Mouse (Mus musculus) liver, embryonic 12.5 days (tissue): ENCODE results near the gene Mpdu1. TPM values are rescaled to one million over a fixed set of nuclear protein-coding genes. Genes with fewer than 3 reads are reported as not detected.
A peak's percentile ranks its signal among the peaks of the same experiment; 100 is the strongest.

Experiments
- ATAC-seq: fragments of 200-750 bp; cut with Nextera tagmentation; 2 replicates; pipeline ENCODE4 v1.8.0; 2017; ENCODE audit warnings: moderate number of reproducible peaks, mild to moderate bottlenecking, moderate library complexity
- H3K27ac ChIP-seq: fragments of 300-500 bp; sonication (generic); 2 replicates; pipeline ENCODE4 v1.5.1; 2016; ENCODE audit warnings: mild to moderate bottlenecking
- H3K27me3 ChIP-seq: fragments of 300-500 bp; sonication (generic); replicated peaks from 2 replicates; pipeline ENCODE4 v1.6.1; 2016; ENCODE audit warnings: mild to moderate bottlenecking, moderate library complexity
- H3K36me3 ChIP-seq: fragments of 300-500 bp; sonication (generic); 2 replicates; pipeline ENCODE4 v1.6.1; 2016; ENCODE audit warnings: mild to moderate bottlenecking, moderate library complexity
- H3K4me1 ChIP-seq: fragments of 300-500 bp; sonication (generic); 2 replicates; pipeline ENCODE4 v1.6.1; 2016
- H3K4me2 ChIP-seq: fragments of 300-500 bp; sonication (generic); 2 replicates; pipeline ENCODE4 v1.6.1; 2016; ENCODE audit warnings: mild to moderate bottlenecking, moderate library complexity
- H3K4me3 ChIP-seq: fragments of 300-500 bp; sonication (generic); 2 replicates; pipeline ENCODE4 v1.5.1; 2016; ENCODE audit warnings: mild to moderate bottlenecking, moderate library complexity
- H3K9ac ChIP-seq: fragments of 300-500 bp; sonication (generic); 2 replicates; pipeline ENCODE4 v1.6.1; 2016; ENCODE audit warnings: mild to moderate bottlenecking, moderate library complexity
- H3K9me3 ChIP-seq: fragments of 300-500 bp; sonication (generic); replicated peaks from 2 replicates; pipeline ENCODE4 v1.6.1; 2016; ENCODE audit warnings: mild to moderate bottlenecking, moderate library complexity
- WGBS: fragments of 180-500 bp; shearing (Covaris S2); methylation state at CpG from one replicate; pipeline ENCODE4 v1.1.7; 2016; ENCODE audit not compliant: insufficient replicate concordance; 5-methylcytosine and 5-hydroxymethylcytosine counted together
- microRNA counts: library from miRNA; unstranded; fragments of <30 nt; microRNA quantifications from one replicate; lab custom pipeline; 2017
- microRNA-seq: library from miRNA; unstranded; fragments of <30 nt; microRNA quantifications from one replicate; pipeline ENCODE4, GENCODE M21; 2017
- polyA plus RNA-seq: library from polyadenylated mRNA; unstranded; fragments of >200 nt; fragmentation: Nextera tagmentation; extraction: Ambion mirVana; gene quantifications from 2 replicates; pipeline ENCODE4 v1.2.1, GENCODE M21; 2016

The Mpdu1 gene
- polyA plus RNA-seq, 1 experiment from 2014 or later = 39.4 TPM

- peak overlapping the region; percentile 34; the same call in 1 of the 2 replicates for H3K9ac ChIP-seq
Measured at GRCm38 (mm10) chr11:69609416-69609815, 53.0 kb downstream of the Mpdu1 start.

GRCm38 (mm10) chr11:69608525-69608924, 53.9 kb downstream of the Mpdu1 start:
- H3K4me1 ChIP-seq = peaks cover 82% of the 10 kb centered on the region
- H3K9me3 ChIP-seq = no peaks in the 10 kb centered on the region
- ATAC-seq = peak; percentile 57
- no peak overlapping the region for H3K4me3 ChIP-seq
- peak overlapping the region; percentile 34 for H3K9ac ChIP-seq
- peak overlapping the region; percentile 84 for H3K27ac ChIP-seq
- H3K27me3 ChIP-seq = no peaks in the 10 kb centered on the region
- H3K4me2 ChIP-seq = peak overlapping the region; percentile 42
- 46% methylated on average over 3 of the region's 3 CpGs for WGBS
- H3K36me3 ChIP-seq = peaks cover 1% of the 10 kb centered on the region; the same call in 1 of the 2 replicates

More at GRCm38 (mm10) chr11:69609416-69609815, 53.0 kb downstream of the Mpdu1 start:
- Histone ChIP-seq H3K4me2 (peak overlapping the region; percentile 42), H3K27ac (peak overlapping the region; percentile 84), H3K36me3 (no peaks in the 10 kb centered on the region), H3K4me3 (0 out of 2 replicates have a peak overlapping the region, but pooled peaks have one; percentile 2), H3K4me1 (peaks cover 80% of the 10 kb centered on the region), H3K9me3 (no peaks in the 10 kb centered on the region), H3K27me3 (no peaks in the 10 kb centered on the region)
- ATAC-seq = peak; percentile 38; the same call in 1 of the 2 replicates
- WGBS = 18% methylated on average over 7 of the region's 7 CpGs

- peaks cover 18% of the 10 kb centered on the region for H3K36me3 ChIP-seq
- WGBS = 70% methylated on average over 2 of the region's 2 CpGs
- no peak overlapping the region for H3K9ac ChIP-seq
- peaks cover 85% of the 10 kb centered on the region for H3K4me1 ChIP-seq
- no peaks in the 10 kb centered on the region for H3K9me3 ChIP-seq
- peak overlapping the region; percentile 100 for H3K4me2 ChIP-seq
- no peaks in the 10 kb centered on the region for H3K27me3 ChIP-seq
- H3K27ac ChIP-seq = peak overlapping the region; percentile 84
- no peak for ATAC-seq
- no peak overlapping the region for H3K4me3 ChIP-seq
Measured at GRCm38 (mm10) chr11:69606832-69607231, 55.6 kb downstream of the Mpdu1 start.

MicroRNA genes within 50 kb of the gene (microRNA counts, 519-probe panel; counts per million panel counts)
- microRNA mmu-miR-1934 (lab: Ali Mortazavi, UCI) = 582 counts per million, percentile 70 among the panel's probes with 10 or more counts
- microRNA mmu-miR-467f (lab: Ali Mortazavi, UCI) = 582 counts per million, percentile 70 among the panel's probes with 10 or more counts

Small RNA genes within 50 kb of the gene (microRNA-seq; reads per million reads assigned to microRNA genes)
- gene Mir1934 (14.8 reads per million, percentile 27 among the genes with 10 or more reads in this experiment), gene Mir467f (not detected)

Other genes starting within 250 kb of the Mpdu1 start
- 7.1 and 7.5 TPM in 2 replicates for gene Kdm6b, start 249.0 kb downstream of the Mpdu1 start, polyA plus RNA-seq
- gene Dnah2, start 113.5 kb downstream of the Mpdu1 start, polyA plus RNA-seq = 0.06 and 0.17 TPM in 2 replicates
- gene Efnb3, start 102.4 kb downstream of the Mpdu1 start, polyA plus RNA-seq = 1.7 and 2.3 TPM in 2 replicates
- gene Wrap53, start 82.4 kb downstream of the Mpdu1 start, polyA plus RNA-seq = 24.3 and 27.1 TPM in 2 replicates
- gene Trp53, start 82.3 kb downstream of the Mpdu1 start, polyA plus RNA-seq = 110 TPM in 2 replicates
- 38.3 and 39.8 TPM in 2 replicates for gene Atp1b2, start 56.7 kb downstream of the Mpdu1 start, polyA plus RNA-seq
- gene Shbg, start 44.7 kb downstream of the Mpdu1 start, polyA plus RNA-seq = 33.0 and 34.9 TPM in 2 replicates
- 11.5 and 12.4 TPM in 2 replicates for gene Sat2, start 40.6 kb downstream of the Mpdu1 start, polyA plus RNA-seq
- 22.5 and 23.4 TPM in 2 replicates for gene Fxr2, start 29.7 kb downstream of the Mpdu1 start, polyA plus RNA-seq
- not detected in 2 replicates for gene Sox15, start 7.3 kb downstream of the Mpdu1 start, polyA plus RNA-seq
- gene Cd68, start 3.5 kb upstream of the Mpdu1 start, polyA plus RNA-seq = 14.5 and 15.0 TPM in 2 replicates
- 393 and 408 TPM in 2 replicates for gene Eif4a1, start 9.8 kb upstream of the Mpdu1 start, polyA plus RNA-seq
- gene Senp3, start 19.4 kb upstream of the Mpdu1 start, polyA plus RNA-seq = 53.8 and 56.2 TPM in 2 replicates
- gene Tnfsf13, start 23.1 kb upstream of the Mpdu1 start, polyA plus RNA-seq = 0.14 and 0.23 TPM in 2 replicates
- gene Tnfsf12, start 33.2 kb upstream of the Mpdu1 start, polyA plus RNA-seq = 3.3 and 3.6 TPM in 2 replicates
- gene Tnfsfm13, start 33.5 kb upstream of the Mpdu1 start, polyA plus RNA-seq = 0.72 and 0.98 TPM in 2 replicates
- gene Polr2a, start 96.0 kb upstream of the Mpdu1 start, polyA plus RNA-seq = 17.4 and 20.2 TPM in 2 replicates
- not detected in 2 replicates for gene Slc35g3, start 99.3 kb upstream of the Mpdu1 start, polyA plus RNA-seq
- 0.43 and 0.70 TPM in 2 replicates for gene Zbtb4, start 103.3 kb upstream of the Mpdu1 start, polyA plus RNA-seq
- gene Chrnb1, start 133.3 kb upstream of the Mpdu1 start, polyA plus RNA-seq = 0.63 and 0.64 TPM in 2 replicates
- 0.45 and 0.48 TPM in 2 replicates for gene Fgf11, start 139.2 kb upstream of the Mpdu1 start, polyA plus RNA-seq
- gene Tmem102, start 143.0 kb upstream of the Mpdu1 start, polyA plus RNA-seq = 0.59 and 0.72 TPM in 2 replicates
- gene Gm39566, start 152.7 kb upstream of the Mpdu1 start, polyA plus RNA-seq = not detected in 2 replicates
- gene Spem2, start 155.8 kb upstream of the Mpdu1 start, polyA plus RNA-seq = not detected in 2 replicates
- not detected in 2 replicates for gene Spem1, start 159.5 kb upstream of the Mpdu1 start, polyA plus RNA-seq
- 1.3 and 1.4 TPM in 2 replicates for gene Nlgn2, start 175.1 kb upstream of the Mpdu1 start, polyA plus RNA-seq
- 330 and 338 TPM in 2 replicates for gene Tmem256, start 175.9 kb upstream of the Mpdu1 start, polyA plus RNA-seq
- 37.0 and 37.7 TPM in 2 replicates for gene Plscr3, start 183.7 kb upstream of the Mpdu1 start, polyA plus RNA-seq
- 1.2 and 1.4 TPM in 2 replicates for gene Tnk1, start 196.1 kb upstream of the Mpdu1 start, polyA plus RNA-seq
- gene Tmem95, start 215.4 kb upstream of the Mpdu1 start, polyA plus RNA-seq = not detected in 2 replicates
- 1.3 TPM in 2 replicates for gene Kctd11, start 218.8 kb upstream of the Mpdu1 start, polyA plus RNA-seq
- gene Acap1, start 232.9 kb upstream of the Mpdu1 start, polyA plus RNA-seq = 7.6 and 8.1 TPM in 2 replicates
- gene 2810408A11Rik, start 238.3 kb upstream of the Mpdu1 start, polyA plus RNA-seq = 2.3 TPM in 2 replicates
- gene Neurl4, start 238.4 kb upstream of the Mpdu1 start, polyA plus RNA-seq = 4.5 and 5.7 TPM in 2 replicates